Mouse (Mus musculus) liver, postnatal 0 days (tissue): Measurements from ENCODE around the gene Gucy2c.

Source experiments
- CTCF ChIP-seq: sonication (generic); IDR thresholded peaks from 2 replicates; pipeline ENCODE4 v1.5.1; 2016; ENCODE audit warnings: antibody characterized with exemption, low read depth
- EP300 ChIP-seq: IDR thresholded peaks from 2 replicates; pipeline ENCODE4 v1.6.1; 2016; ENCODE audit warnings: antibody characterized with exemption, low read depth, mild to moderate bottlenecking

- TF ChIP-seq CTCF (no peak), EP300 (no peak)
Observed at GRCm38 (mm10) chr6:136811196-136811595, 29.6 kb upstream of the Gucy2c start.
